Mouse (Mus musculus): ENCODE measurements around the gene Tuba3b. TPM values are rescaled to one million over a fixed set of nuclear protein-coding genes. Genes with fewer than 3 reads are reported as not detected.

Tuba3b gene
- polyA plus RNA-seq, 1 experiment from 2014 or later, result not detected

DNA sequence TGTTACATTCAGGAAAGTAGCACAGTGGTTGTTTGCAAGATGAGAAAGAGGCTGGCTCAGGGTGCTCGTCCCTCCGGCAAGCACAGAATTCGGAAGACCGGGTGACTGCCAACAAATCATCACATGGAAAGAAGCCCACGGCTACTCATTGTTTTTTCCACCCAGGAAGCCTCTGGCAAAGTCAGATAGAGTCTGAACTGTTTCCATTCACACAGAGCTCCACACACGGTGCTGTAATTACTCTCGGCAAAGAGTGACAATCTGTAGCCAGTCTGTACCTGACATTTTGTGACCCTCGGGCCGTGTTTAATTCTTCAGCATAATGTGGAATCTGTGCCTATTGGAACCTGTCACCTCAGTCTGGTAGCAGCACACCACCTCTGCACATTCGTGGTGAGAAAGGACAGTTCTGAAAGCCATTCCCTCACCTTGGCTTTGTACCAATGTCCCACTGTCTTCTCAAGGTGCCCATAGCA, 54.1 kb downstream of the Tuba3b start:
- Histone ChIP-seq H3K4me2 (ENCODE audit: low read depth, low read length) (no peak overlapping the region), H3K4me3 (ENCODE audit: low read length) (no peak overlapping the region), H3K27ac (ENCODE audit: low read length) (no peak overlapping the region), H3K4me1 (ENCODE audit: control insufficient read depth, insufficient read depth, low read length) (no peaks in the 10 kb centered on the region), H3K9ac (ENCODE audit: low read depth, low read length) (no peak overlapping the region), H3K36me3 (ENCODE audit: control insufficient read depth, insufficient read depth, low read length) (no peaks in the 10 kb centered on the region), H3K27me3 (replicated peaks; ENCODE audit: control insufficient read depth, insufficient read depth, low read length) (no peaks in the 10 kb centered on the region), H3K9me3 (ENCODE audit: control insufficient read depth, low read length) (peaks cover 6% of the 10 kb centered on the region; the same call in 1 of the 2 replicates)
- no peak for ATAC-seq
- 70% methylated on average over 10 of the region's 10 CpGs for WGBS

Other genes starting within 250 kb of the Tuba3b start
- gene Lmntd1, start 1.4 kb upstream of the Tuba3b start, polyA plus RNA-seq (2015; fragmentation: Nextera tagmentation; extraction: Ambion mirVana), result 0.54 and 0.75 TPM in 2 replicates
- 3.1 and 3.2 TPM in 2 replicates for gene Rassf8, start 131.0 kb downstream of the Tuba3b start, polyA plus RNA-seq (2015; fragmentation: Nextera tagmentation; extraction: Ambion mirVana)
- gene Bhlhe41, start 249.8 kb downstream of the Tuba3b start, polyA plus RNA-seq (2015; fragmentation: Nextera tagmentation; extraction: Ambion mirVana), result 0.77 and 0.83 TPM in 2 replicates